Mouse (Mus musculus): ENCODE results near the gene Fam173b.

Fam173b gene

DNA sequence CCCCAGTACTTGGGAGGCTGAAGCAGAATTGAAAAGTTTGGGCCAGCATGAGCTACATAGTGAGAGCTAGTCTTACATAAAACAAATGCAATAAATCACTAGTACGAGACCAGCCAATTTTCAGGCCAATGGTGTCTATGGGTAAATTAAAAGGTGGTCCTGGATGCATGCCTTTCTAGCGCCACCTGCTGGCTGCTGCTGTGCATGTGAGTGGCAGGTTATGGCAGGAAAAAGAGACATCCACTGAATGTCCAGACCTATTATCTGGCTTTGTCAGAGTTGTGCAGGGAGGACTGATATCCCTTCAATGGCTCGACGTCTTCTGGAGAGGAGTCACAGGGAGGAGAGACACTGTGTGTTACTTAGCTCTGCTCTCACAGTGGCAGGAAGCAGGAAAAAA lies 15.1 kb upstream of the Fam173b start:
- DNase-seq (ENCODE audit: low read depth, low spot score): peak; percentile 82

DNA sequence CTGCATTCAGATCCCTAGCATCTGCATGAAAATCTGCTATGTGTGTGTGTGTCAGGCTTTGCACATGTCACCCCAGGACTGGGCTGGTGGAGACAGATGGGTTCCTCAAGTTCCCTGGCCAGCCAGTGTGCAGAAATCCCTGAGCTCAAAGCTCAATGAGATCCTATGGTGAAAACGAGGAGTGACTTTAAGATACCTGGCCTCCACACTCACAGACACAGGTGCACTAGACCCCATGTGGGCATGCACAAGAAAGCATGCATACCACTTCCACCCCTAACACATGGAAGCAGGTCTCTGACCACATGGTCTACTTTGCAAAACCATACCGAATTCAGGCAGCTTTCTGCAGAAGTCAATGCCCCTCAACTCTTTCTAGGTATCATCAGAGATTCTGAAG lies 13.9 kb upstream of the Fam173b start:
- DNase-seq (ENCODE audit: low read depth, low spot score): no peak

DNA sequence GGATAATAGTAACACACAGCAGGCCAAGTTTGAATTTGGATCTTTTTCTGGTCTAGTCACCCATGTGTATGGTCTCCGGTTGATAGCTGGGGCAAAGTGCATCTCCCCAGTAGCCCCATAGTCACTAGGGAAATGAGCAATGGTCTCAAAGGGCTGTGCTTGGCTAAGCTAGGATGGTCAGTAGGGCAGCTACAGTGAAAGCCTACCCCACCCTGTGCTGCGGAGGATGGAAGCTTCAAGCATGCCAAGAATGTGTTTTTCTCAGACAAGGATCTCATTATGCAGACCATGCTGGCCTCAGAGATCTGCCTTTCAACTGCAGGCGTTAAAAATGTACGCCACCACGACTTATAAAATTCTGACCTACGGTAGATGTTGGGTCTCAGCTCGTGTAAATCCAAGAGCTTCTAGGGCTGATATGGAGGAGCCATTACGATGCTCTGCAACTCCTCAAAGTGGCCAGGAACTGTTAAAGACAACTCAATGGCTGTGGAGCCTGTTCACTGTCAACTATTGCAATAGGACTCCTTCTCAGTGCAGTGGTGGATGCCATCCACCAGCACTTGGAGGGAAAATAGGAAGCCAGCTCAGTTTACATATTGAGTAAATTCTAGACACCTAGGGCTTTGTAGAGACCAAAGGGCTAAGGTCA lies 12.5 kb upstream of the Fam173b start:
- no peak for DNase-seq (ENCODE audit: low read depth, low spot score)

DNA sequence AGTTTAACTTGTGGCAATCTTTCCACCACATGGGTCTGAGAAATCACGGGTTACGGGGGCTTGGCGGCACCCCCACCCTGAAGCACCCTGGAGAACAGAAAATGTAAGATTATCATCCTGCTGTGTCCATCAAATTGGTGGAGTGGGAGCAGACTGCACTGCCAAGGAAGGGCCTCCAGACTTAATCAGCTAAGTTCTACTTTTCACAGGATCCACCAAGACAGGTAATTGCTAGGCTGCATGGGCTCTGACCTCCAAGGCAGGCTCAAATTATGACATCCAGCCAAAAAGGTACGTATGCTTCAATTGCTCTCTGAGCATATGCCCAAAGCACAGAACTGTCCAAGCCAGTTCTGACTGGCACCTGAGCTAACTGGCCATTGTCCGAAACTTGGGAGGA lies 11.5 kb upstream of the Fam173b start:
- no peak for DNase-seq (ENCODE audit: low read depth, low spot score)

DNA sequence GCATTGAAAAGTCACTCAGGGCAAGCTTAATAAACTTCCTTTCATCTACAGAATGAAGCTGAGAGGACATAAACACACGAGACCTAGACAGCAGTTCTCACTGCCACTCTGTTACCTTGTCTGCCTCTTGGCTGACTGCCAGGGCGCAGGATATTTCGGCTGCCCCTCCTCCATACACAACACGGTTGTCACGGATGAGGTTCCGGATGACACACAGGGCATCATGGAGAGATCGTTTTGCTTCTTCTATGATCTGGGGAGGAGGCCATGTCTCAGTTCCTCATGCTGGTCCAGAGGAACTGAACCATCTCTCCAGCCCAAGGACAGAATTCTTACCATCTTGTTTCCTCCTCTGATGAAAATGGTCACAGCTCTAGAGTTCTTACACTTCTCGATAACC lies 9.1 kb upstream of the Fam173b start:
- no peak for DNase-seq (ENCODE audit: low read depth, low spot score)

DNA sequence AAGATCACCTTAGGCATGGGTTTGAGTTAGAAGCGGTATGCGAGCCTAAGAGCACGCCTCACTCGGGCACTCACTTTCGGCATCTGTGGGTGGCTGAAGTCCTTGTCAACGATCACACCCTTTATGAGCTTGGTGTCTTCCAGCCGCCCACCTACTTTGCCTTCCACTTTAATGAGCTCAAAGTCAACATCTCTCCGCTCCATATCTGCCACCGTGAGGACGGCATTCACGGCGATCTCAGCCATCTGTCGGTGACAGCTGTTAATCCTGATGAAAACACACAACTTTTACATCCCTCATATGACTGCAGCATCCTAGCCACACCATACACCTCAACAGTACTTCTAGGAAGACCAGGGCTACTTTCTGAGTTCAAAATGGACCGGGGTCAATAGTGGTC lies 7.4 kb upstream of the Fam173b start:
- DNase-seq (ENCODE audit: low read depth, low spot score): no peak

DNA sequence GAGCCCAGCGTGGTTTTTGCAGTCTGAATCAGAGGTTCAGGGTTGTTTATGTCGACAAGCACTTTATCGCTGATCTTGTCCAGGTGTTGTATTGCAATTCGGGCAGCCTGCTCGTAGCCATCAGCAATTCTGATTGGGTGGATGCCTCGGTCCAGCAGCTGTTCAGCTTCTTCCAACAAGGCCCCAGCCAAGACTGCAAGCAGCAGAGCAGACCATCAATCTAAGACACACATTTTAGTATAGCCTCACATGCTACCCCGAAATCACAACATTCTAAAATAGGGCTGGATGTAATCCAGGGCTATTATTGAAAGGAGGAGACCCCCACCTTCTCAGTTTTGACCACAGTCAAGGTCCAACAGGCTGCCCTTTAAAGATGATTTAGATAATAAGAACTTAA lies 6.0 kb upstream of the Fam173b start:
- no peak for DNase-seq (ENCODE audit: low read depth, low spot score)

DNA sequence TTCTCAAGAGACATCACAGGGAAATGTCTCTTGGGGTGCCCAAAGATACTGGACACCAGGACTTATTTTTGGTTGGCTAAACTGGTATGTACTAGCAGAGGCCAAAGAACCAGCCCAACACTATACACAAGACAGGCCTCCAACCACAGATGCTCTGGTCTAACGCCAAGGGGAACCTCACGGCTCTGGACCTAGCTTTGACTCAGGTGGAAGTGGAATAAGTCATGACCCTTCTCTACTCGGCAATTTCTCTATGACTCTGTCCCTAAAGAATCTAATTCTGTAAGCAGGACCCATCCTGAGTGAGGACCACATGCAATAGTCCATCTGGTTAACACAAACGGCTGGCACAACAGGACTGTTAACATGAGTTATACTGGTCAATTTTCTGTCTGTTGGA lies 1.8 kb upstream of the Fam173b start:
- no peak for DNase-seq (ENCODE audit: low read depth, low spot score)

DNA sequence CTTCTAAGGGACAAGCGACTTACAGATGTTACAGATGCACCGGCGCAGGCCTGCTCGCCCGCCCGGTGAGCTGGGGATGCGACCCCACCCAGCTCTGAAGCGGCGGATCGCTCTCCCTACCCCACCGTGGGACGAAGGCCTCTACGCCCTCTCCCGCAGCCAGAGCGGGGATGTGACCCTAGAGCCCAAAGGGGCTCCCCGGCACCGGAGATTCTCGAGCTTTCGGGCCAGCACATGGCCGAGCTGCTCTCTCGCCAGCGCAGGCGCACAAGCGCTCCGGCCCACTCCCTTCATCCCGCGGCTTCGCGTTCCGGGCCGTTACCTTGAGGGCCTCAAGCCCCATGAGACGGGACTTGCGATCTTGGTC lies 390 bp upstream of the Fam173b start:
- DNase-seq (ENCODE audit: low read depth, low spot score): no peak

DNA sequence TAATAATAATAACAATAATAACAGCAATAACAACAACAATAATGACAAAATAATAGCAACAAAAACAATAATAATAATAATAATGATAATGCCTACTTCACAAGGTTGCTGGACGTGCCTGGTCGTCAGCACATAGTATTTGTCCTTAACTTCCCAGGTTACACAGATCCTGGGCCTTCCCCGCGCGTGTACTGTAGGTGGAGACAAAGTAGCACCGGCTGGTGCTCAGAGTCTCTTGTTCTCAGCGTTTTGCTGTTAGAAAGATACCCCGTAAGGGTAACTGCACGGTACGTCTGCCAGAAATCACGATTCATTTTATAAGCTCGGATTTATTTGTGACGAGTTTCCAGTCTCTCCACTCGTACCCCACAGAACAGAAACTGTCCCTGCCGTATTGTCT lies 774 bp downstream of the Fam173b start:
- DNase-seq (ENCODE audit: low read depth, low spot score): peak; percentile 77

DNA sequence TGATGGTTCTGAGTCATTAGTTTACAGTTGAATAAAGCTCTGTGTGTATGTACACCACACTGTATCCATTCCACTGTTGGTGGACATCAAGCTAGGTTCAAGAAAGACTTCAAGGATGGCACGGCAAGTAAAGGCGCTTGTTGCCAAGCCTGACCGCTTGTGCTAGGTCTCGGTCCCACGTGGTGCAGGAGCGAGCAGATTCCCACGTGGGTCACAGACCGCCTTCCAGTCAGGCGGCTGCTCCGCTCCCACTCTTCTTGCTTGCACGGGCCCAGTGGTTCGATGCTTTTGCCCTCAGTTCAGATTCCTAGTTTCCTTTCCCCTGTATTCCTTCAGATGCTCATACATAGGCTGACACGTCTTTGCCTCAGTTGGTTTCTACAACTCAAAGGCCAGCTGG lies 1.5 kb downstream of the Fam173b start:
- no peak for DNase-seq (ENCODE audit: low read depth, low spot score)

DNA sequence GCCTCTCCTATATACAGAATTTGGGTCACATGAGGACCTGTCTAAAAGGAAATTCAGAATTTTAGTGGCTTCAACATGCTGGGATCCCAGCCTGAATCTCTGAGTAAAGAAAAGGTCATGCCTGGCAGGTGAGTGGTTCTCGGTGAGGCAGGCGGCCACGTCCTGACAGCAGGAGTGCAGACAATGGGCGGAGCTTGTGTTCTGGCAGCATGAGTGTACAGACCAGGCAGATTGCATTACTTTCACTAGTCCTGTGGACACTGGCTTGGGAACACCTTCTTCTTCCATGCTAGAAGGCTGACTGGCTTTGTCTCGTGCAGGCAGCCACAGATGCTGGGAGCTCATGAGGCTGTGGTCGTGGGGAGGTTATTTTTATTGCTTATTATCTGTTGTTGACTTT lies 5.2 kb downstream of the Fam173b start:
- peak; percentile 55 for DNase-seq (ENCODE audit: low read depth, low spot score)

DNA sequence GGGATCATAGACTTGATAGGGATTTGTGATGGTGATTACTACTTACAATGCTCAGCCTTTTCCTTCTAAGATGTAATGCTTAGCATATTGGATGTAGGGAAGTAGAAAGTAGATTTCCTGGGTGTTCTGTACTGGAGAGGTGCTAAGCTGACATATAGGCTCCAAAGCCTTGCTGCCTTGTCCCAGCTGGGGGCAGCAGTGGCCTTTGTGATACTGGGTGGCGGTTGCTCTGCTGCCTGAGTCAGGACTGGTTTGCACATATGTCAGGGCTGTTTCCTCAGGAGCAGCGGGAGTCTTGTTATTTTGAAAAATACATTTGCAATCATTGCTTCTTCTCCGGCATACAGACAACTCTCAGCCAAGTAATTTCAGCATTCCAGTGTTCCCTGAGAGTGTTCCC lies 9.4 kb downstream of the Fam173b start:
- DNase-seq (ENCODE audit: low read depth, low spot score): no peak

DNA sequence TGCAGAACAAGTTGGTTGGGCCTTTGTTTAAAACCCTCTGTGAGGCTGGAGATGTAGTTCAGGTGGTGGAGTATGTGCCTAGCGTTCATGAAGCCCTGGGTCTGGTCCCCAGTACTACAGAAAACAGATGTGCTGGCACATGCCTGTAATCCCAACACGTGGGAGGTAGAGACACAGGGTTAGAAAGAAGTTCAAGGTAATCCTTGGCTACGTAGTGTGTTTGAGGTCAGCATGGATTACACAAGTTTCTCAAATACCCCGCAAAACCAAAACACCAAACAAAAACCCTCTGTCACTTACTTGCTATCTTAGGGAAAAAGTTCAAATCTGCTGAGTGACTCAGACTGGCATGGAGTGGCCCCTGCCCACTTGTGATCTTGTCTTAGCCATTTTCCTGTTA lies 10.3 kb downstream of the Fam173b start:
- no peak for DNase-seq (ENCODE audit: low read depth, low spot score)

DNA sequence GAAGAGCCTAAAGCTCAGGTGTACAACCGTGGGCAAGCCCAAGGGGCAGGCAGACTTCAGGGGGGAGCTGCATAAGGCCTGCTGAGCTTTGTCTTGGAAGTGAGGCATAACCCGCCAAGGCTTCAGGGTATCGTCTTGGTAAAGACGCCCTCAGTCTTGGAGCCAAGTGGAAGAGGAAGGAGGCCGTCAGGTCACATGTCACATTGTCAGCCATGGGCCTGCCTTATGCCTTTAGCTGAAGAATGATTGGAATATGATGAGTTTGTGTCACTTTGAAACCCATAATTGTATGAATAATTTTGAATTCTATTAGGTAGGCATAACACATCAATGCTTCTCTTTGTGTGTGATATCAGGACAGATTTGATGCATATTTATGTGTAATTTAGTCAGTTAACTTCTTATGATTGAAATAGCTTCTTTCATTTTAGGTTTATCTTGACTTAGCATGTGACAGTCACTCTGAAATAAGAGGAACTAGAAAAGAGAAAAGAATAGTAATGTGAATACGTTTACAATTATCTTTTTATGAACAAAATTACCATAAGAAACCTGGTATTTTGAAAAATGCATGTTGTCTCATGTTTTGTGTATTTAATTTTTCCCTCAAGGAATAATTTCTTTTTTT lies 12.3 kb downstream of the Fam173b start:
- no peak for DNase-seq (ENCODE audit: low read depth, low spot score)

DNA sequence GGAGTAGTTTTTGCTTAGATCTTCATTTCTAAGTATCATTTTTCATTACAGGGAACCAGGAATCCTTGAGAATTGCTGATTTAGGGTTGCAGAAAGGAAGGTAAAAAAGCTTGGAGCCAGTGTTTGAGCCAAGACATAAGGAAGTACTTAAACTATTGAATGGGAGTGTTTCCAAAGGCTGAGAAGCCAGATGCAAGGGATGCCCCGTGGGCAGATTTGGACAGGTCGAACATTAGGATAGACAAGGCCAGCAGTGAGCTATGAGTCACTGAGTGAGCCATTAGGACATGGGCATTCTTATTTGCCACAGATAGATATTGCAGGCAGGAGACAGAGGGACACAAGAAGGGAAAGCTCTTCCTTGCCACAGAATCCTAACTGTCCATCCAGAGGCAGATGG lies 13.0 kb downstream of the Fam173b start:
- DNase-seq (ENCODE audit: low read depth, low spot score): no peak

DNA sequence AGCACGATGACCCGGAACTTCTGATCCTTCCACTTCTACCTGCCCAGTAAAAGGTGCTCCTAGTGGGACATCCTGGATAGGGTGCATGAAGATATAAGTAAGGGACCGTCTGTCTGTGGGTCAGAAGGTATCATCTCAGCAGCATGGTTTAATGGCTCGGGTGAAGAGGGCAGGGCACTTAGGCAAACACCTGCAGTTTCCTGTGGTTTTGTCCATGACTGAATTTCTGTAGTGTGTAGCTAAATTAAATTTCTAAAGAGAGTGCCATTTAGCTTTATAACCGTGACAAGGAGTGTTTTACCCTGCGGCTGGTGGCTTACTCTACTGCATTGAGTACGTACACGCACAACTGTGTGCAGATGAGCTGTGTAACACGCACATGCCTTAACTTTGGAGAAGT lies 15.6 kb downstream of the Fam173b start:
- peak; percentile 86 for DNase-seq (ENCODE audit: low read depth, low spot score)

DNA sequence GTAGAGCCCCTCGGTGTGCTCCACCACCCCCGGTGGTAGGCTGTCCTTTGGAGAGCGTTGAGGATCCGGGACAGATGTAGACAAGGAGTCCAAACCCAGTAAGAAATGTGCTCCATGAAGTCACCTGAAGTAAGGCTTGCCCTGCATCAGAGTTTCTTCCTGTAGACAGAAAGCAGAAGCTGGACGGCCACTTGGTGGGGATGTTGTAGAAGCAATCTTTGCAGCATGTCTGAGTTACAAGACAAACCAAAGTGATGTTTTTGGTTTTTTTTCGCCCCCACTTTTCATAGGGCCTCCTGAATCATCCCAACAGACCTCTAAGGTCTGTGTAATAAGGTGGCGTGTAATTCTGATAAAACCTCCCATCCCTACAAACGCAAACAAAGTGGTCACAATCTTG lies 17.9 kb downstream of the Fam173b start:
- peak; percentile 42 for DNase-seq (ENCODE audit: low read depth, low spot score)

DNA sequence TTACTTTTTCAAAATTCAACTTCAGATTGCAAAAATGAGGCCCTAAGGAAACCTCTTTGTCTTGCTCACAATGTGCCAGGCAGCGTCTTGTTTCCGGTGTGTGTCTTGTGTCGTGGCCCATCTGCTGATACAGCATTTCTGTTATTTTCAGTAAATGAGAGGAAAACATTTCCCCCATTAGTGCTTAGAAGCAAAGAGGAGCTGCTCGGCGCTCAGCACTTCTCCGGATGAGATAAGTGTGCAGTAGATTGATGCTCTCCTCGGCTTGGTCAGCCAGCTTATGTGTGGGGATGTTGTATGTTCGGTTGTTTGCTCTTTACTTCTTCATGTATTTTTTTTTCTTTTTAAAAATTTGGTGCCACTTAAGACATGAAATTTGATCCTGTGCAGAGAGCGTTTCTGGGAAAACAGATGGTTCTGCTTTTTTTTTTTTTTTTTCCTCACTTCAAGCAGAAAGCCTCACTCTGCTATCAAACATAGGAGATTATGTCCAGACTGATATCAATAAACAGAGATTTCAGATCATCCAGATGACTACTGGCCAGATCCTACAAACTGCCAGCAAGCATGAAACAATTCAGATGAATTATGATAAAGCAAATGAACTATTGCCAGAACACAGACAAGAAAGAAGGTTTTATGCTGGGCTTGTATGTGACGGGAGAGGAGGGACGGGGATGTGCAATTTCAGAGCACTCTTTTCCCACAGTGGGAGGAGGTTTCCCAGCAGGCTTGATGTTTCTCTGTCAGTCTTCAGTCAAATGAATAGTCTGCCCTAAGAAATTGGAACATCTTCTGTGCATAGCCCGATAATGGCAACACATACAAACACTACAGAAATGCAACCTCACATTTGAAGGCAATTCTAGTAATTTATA lies 25.9 kb downstream of the Fam173b start:
- no peak for DNase-seq (ENCODE audit: low read depth, low spot score)

DNA sequence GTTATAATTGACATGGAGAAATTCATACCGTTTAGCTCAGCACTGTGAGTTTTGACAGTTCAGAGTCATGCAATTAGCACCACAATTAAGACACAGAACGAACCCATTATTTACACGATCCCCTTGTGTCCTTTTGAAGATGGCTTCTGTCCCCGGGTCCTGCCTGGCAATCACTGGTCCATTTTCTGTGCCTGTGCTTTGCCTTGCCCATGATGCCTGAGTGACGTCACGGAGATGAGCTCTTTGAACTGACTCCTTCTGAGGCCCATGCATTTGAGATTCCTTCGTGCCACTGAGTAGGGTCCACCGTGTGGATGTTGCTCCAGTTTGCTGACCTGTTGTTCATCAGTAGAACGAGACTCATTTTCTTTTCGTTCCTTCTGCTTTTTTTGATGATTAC lies 26.5 kb downstream of the Fam173b start:
- DNase-seq (ENCODE audit: low read depth, low spot score): no peak

DNA sequence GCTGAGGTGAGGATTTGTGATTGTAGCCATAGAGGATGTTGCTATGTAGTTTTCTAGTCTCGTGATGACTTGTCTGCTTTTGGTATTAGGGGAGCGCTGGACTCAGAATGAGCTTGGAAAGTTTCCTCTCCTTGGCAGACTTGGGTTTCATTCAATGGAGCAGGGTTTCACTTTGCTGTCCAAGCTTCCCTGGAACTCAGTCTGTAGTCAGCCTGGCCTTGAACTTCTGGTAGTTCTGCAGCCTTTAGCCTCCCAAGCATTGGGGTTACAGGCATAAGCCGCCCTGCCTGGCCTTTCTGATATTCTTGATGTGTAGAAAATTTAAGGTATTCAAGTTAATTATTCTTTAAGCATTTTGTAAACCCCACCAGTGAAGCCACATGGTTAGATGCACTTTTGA lies 27.9 kb downstream of the Fam173b start:
- DNase-seq (ENCODE audit: low read depth, low spot score): no peak

DNA sequence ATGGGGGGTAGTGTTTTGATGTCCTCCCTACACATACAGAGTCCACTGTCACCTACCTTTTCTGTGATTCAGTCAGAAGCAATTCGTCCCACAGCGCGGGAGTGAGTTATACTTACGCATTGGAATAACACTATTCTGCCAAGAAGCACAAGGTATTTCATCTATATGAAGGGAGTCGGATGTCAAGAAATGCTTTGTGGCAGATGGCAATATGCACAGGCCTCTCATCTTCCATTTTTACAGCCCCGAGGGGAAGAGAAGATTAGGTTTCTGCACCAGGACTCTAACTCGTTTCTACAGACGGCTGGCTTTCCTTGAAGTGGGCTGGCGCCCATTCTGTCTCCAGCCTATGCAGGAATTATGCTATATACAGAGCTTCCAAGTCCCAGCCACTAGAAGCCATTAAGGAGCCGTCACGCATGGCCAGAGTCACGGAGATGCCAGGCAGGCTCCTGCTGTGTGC lies 29.8 kb downstream of the Fam173b start:
- no peak for DNase-seq (ENCODE audit: low read depth, low spot score)

DNA sequence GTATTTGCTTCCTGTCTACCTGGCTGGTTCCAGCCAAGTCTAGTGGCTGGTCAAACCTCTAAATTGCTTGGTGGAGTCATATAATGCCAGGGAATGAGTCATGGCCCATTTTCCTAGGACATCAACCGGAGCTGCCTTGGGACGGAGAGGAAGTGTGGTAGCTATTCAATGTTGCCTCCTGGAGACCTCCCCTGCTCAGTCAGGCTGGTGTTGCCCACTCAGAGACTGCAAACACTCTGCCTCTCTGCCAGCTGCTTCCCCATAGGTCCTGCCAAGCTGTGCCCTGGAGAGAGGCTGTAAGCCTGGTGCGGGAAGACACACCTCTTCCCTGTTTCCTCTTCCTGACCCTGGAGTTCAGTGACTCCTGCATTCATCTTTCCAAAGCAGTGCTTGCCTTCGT lies 30.8 kb downstream of the Fam173b start:
- no peak for DNase-seq (ENCODE audit: low read depth, low spot score)

Measured in A20 (cell line).